Mouse (Mus musculus): ENCODE data around the gene Bmx.

DNA sequence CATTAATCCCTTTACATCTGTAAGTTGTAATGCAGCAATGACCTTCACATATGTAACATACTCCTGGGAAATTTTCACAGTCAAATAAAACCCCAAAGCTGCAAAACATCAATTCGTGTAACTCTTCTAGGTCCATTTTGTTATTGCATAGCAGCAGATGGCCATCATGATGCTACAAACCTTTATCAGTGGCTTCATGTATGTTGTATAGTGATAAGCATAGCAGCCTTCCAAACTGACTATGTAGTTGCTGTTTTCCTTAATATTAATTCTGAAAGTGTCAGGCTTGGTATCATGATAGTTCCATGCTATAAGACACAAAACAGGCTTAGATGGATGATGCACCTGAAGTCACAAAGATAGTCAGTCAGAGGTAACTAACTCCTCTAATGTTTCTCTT, 93.3 kb downstream of the Bmx start:
- TF ChIP-seq CTCF (IDR thresholded peaks at IDR 0.05; ENCODE audit: borderline replicate concordance, insufficient read depth, low read length): no peak
- TF ChIP-seq POLR2A (IDR thresholded peaks at IDR 0.05; ENCODE audit: low read depth, low read length): no peak
